Mouse (Mus musculus) neural tube, embryonic 13.5 days (tissue): ENCODE data around the gene Samd4. TPM values are rescaled to one million over a fixed set of nuclear protein-coding genes. Genes with fewer than 3 reads are reported as not detected.
"Not testable (repeated sequence)": the region's sequence is repeated elsewhere in the genome, so short reads cannot be mapped to it uniquely, and the experiment has no call there.

Experiments
- ATAC-seq: fragments of 200-750 bp; cut with Nextera tagmentation; 2 replicates; pipeline ENCODE4 v1.8.0; 2017; ENCODE audit warnings: low read depth, mild to moderate bottlenecking, moderate TSS enrichment, moderate library complexity
- H3K27ac ChIP-seq: fragments of 300-500 bp; sonication (generic); replicated peaks from 2 replicates; pipeline ENCODE4 v1.5.1; 2015; ENCODE audit warnings: moderate library complexity, mild to moderate bottlenecking, inconsistent platforms
- H3K27me3 ChIP-seq: fragments of 300-500 bp; sonication (generic); 2 replicates; pipeline ENCODE4 v1.6.1; 2015; ENCODE audit warnings: mild to moderate bottlenecking, inconsistent platforms
- H3K36me3 ChIP-seq: fragments of 300-500 bp; sonication (generic); 2 replicates; pipeline ENCODE4 v1.6.1; 2015; ENCODE audit warnings: mild to moderate bottlenecking, inconsistent platforms
- H3K4me1 ChIP-seq: fragments of 300-500 bp; sonication (generic); replicated peaks from 2 replicates; pipeline ENCODE4 v1.6.1; 2015; ENCODE audit warnings: inconsistent platforms
- H3K4me2 ChIP-seq: fragments of 300-500 bp; sonication (generic); 2 replicates; pipeline ENCODE4 v1.6.1; 2015; ENCODE audit warnings: inconsistent platforms, mild to moderate bottlenecking, moderate library complexity
- H3K4me3 ChIP-seq: fragments of 300-500 bp; sonication (generic); 2 replicates; pipeline ENCODE4 v1.5.1; 2015; ENCODE audit warnings: mild to moderate bottlenecking, inconsistent platforms
- H3K9ac ChIP-seq: fragments of 300-500 bp; sonication (generic); 2 replicates; pipeline ENCODE4 v1.6.1; 2015; ENCODE audit warnings: moderate library complexity, mild to moderate bottlenecking, inconsistent platforms
- H3K9me3 ChIP-seq: fragments of 300-500 bp; sonication (generic); 2 replicates; pipeline ENCODE4 v1.6.1; 2016; ENCODE audit warnings: inconsistent platforms
- WGBS: fragments of 180-500 bp; shearing (Covaris S2); methylation state at CpG from one replicate; pipeline ENCODE4 v1.1.7; 2015; 5-methylcytosine and 5-hydroxymethylcytosine counted together
- polyA plus RNA-seq: library from polyadenylated mRNA; unstranded; fragments of >200 nt; fragmentation: Nextera tagmentation; extraction: Ambion mirVana; gene quantifications from 2 replicates; pipeline ENCODE4 v1.2.1, GENCODE M21; 2015

The Samd4 gene
- polyA plus RNA-seq, 1 experiment from 2014 or later = 3.1 TPM

- no peak overlapping the region for H3K27ac ChIP-seq
- H3K36me3 ChIP-seq = no peaks in the 10 kb centered on the region
- 0 out of 2 replicates have a peak, but pooled peaks cover 4% of the 10 kb centered on the region for H3K4me1 ChIP-seq
- H3K4me3 ChIP-seq = no peak overlapping the region
- no peak overlapping the region for H3K4me2 ChIP-seq
- WGBS = 89% methylated on average over 3 of the region's 3 CpGs
- no peak for ATAC-seq
- no peak overlapping the region for H3K9ac ChIP-seq
- no peaks in the 10 kb centered on the region for H3K9me3 ChIP-seq
- H3K27me3 ChIP-seq = no peaks in the 10 kb centered on the region
These were observed 224.8 kb downstream of the Samd4 start for GRCm38 (mm10) chr14:47107461-47107860.

GRCm38 (mm10) chr14:47110391-47110790 lies 227.7 kb downstream of the Samd4 start:
- not testable (repeated sequence) for H3K4me3 ChIP-seq, H3K4me2 ChIP-seq, H3K27me3 ChIP-seq, H3K9ac ChIP-seq, ATAC-seq, H3K36me3 ChIP-seq, H3K9me3 ChIP-seq, H3K27ac ChIP-seq, H3K4me1 ChIP-seq
- 87% methylated on average over 7 of the region's 7 CpGs for WGBS

- Histone ChIP-seq H3K4me1 (no peaks in the 10 kb centered on the region), H3K4me2 (no peak overlapping the region), H3K27ac (no peak overlapping the region), H3K9ac (no peak overlapping the region), H3K36me3 (no peaks in the 10 kb centered on the region), H3K27me3 (no peaks in the 10 kb centered on the region), H3K9me3 (no peaks in the 10 kb centered on the region), H3K4me3 (no peak overlapping the region)
- ATAC-seq = no peak
- 49% methylated on average over 9 of the region's 9 CpGs for WGBS
These were observed 228.7 kb downstream of the Samd4 start for GRCm38 (mm10) chr14:47111341-47111740.

GRCm38 (mm10) chr14:47115154-47115553 lies 232.5 kb downstream of the Samd4 start:
- no peak overlapping the region for H3K4me2 ChIP-seq
- H3K27me3 ChIP-seq = no peaks in the 10 kb centered on the region
- 68% methylated on average over 8 of the region's 9 CpGs for WGBS
- no peaks in the 10 kb centered on the region for H3K9me3 ChIP-seq
- no peak overlapping the region for H3K9ac ChIP-seq
- no peak overlapping the region for H3K27ac ChIP-seq
- ATAC-seq = no peak
- H3K4me1 ChIP-seq = no peaks in the 10 kb centered on the region
- H3K36me3 ChIP-seq = no peaks in the 10 kb centered on the region
- no peak overlapping the region for H3K4me3 ChIP-seq

GRCm38 (mm10) chr14:47116062-47116762 lies 233.6 kb downstream of the Samd4 start:
- ATAC-seq = no peak
- Histone ChIP-seq H3K27ac (no peak overlapping the region), H3K36me3 (no peaks in the 10 kb centered on the region), H3K4me1 (no peaks in the 10 kb centered on the region), H3K9ac (no peak overlapping the region), H3K4me2 (no peak overlapping the region), H3K4me3 (no peak overlapping the region), H3K27me3 (no peaks in the 10 kb centered on the region), H3K9me3 (no peaks in the 10 kb centered on the region)
- WGBS = 83% methylated on average over 10 of the region's 10 CpGs

GRCm38 (mm10) chr14:47117522-47117921 lies 234.9 kb downstream of the Samd4 start:
- ATAC-seq = no peak
- 74% methylated on average over 7 of the region's 7 CpGs for WGBS
- no peak overlapping the region for H3K27ac ChIP-seq
- H3K4me1 ChIP-seq = no peaks in the 10 kb centered on the region
- no peaks in the 10 kb centered on the region for H3K9me3 ChIP-seq
- H3K27me3 ChIP-seq = no peaks in the 10 kb centered on the region
- H3K9ac ChIP-seq = no peak overlapping the region
- no peak overlapping the region for H3K4me3 ChIP-seq
- H3K4me2 ChIP-seq = no peak overlapping the region
- H3K36me3 ChIP-seq = no peaks in the 10 kb centered on the region

GRCm38 (mm10) chr14:47127987-47128386 lies 245.3 kb downstream of the Samd4 start:
- no peak overlapping the region for H3K27ac ChIP-seq
- no peak for ATAC-seq
- no peaks in the 10 kb centered on the region for H3K9me3 ChIP-seq
- no peaks in the 10 kb centered on the region; the same call in 1 of the 2 replicates for H3K4me1 ChIP-seq
- no peak overlapping the region for H3K9ac ChIP-seq
- H3K27me3 ChIP-seq = no peaks in the 10 kb centered on the region
- no peaks in the 10 kb centered on the region for H3K36me3 ChIP-seq
- 91% methylated on average over 5 of the region's 5 CpGs for WGBS
- no peak overlapping the region for H3K4me3 ChIP-seq
- H3K4me2 ChIP-seq = no peak overlapping the region

GRCm38 (mm10) chr14:47133948-47134347 lies 251.3 kb downstream of the Samd4 start:
- H3K9ac ChIP-seq = no peak overlapping the region
- no peak overlapping the region for H3K4me3 ChIP-seq
- no peak overlapping the region for H3K27ac ChIP-seq
- 0 out of 2 replicates have a peak, but pooled peaks cover 8% of the 10 kb centered on the region for H3K4me1 ChIP-seq
- H3K4me2 ChIP-seq = no peak overlapping the region
- no peaks in the 10 kb centered on the region for H3K9me3 ChIP-seq
- no peaks in the 10 kb centered on the region for H3K27me3 ChIP-seq
- H3K36me3 ChIP-seq = no peaks in the 10 kb centered on the region
- 59% methylated on average over 10 of the region's 10 CpGs for WGBS
- ATAC-seq = peak; percentile 67; the same call in 1 of the 2 replicates

- Histone ChIP-seq H3K4me2 (no peak overlapping the region), H3K4me3 (no peak overlapping the region), H3K9ac (no peak overlapping the region), H3K36me3 (no peaks in the 10 kb centered on the region), H3K27ac (no peak overlapping the region), H3K27me3 (no peaks in the 10 kb centered on the region), H3K4me1 (0 out of 2 replicates have a peak, but pooled peaks cover 8% of the 10 kb centered on the region), H3K9me3 (no peaks in the 10 kb centered on the region)
- 75% methylated on average over 5 of the region's 5 CpGs for WGBS
- no peak for ATAC-seq
These were observed 254.0 kb downstream of the Samd4 start for GRCm38 (mm10) chr14:47136637-47137036.

GRCm38 (mm10) chr14:47138853-47139252 lies 256.2 kb downstream of the Samd4 start:
- no peaks in the 10 kb centered on the region for H3K36me3 ChIP-seq
- H3K27me3 ChIP-seq = no peaks in the 10 kb centered on the region
- 84% methylated on average over 3 of the region's 3 CpGs for WGBS
- H3K4me3 ChIP-seq = no peak overlapping the region
- H3K9ac ChIP-seq = no peak overlapping the region
- H3K4me1 ChIP-seq = 0 out of 2 replicates have a peak, but pooled peaks cover 1% of the 10 kb centered on the region
- no peak overlapping the region for H3K4me2 ChIP-seq
- no peaks in the 10 kb centered on the region for H3K9me3 ChIP-seq
- no peak overlapping the region for H3K27ac ChIP-seq
- ATAC-seq = no peak

- H3K36me3 ChIP-seq = no peaks in the 10 kb centered on the region
- no peak overlapping the region for H3K4me3 ChIP-seq
- H3K27ac ChIP-seq = no peak overlapping the region
- 95% methylated on average over 5 of the region's 5 CpGs for WGBS
- no peak for ATAC-seq
- no peaks in the 10 kb centered on the region for H3K27me3 ChIP-seq
- H3K9ac ChIP-seq = no peak overlapping the region
- H3K9me3 ChIP-seq = no peaks in the 10 kb centered on the region
- H3K4me1 ChIP-seq = no peaks in the 10 kb centered on the region
- H3K4me2 ChIP-seq = no peak overlapping the region
These were observed 261.7 kb downstream of the Samd4 start for GRCm38 (mm10) chr14:47144326-47144725.

- Histone ChIP-seq H3K9me3 (no peaks in the 10 kb centered on the region), H3K9ac (no peak overlapping the region), H3K36me3 (no peaks in the 10 kb centered on the region), H3K27ac (no peak overlapping the region), H3K27me3 (no peaks in the 10 kb centered on the region), H3K4me1 (no peaks in the 10 kb centered on the region), H3K4me3 (no peak overlapping the region), H3K4me2 (no peak overlapping the region)
- 92% methylated on average over 6 of the region's 6 CpGs for WGBS
- no peak for ATAC-seq
These were observed 268.7 kb downstream of the Samd4 start for GRCm38 (mm10) chr14:47151306-47151705.

GRCm38 (mm10) chr14:47154303-47154702 lies 271.6 kb downstream of the Samd4 start:
- no peak for ATAC-seq
- WGBS = 95% methylated on average over 3 of the region's 3 CpGs
- no peak overlapping the region for H3K27ac ChIP-seq

More at GRCm38 (mm10) chr14:47154303-47154702, 271.6 kb downstream of the Samd4 start:
- Histone ChIP-seq H3K4me2 (no peak overlapping the region), H3K27me3 (no peaks in the 10 kb centered on the region), H3K9me3 (no peaks in the 10 kb centered on the region), H3K4me3 (no peak overlapping the region), H3K36me3 (no peaks in the 10 kb centered on the region), H3K4me1 (no peaks in the 10 kb centered on the region), H3K9ac (no peak overlapping the region)
